Mouse (Mus musculus) thymus, postnatal 14 days (tissue): ENCODE results near the gene Slc22a23.

ENCODE experiments used
- DNase-seq: peaks from one replicate; pipeline ENCODE4 v3.0.0; 2021

The Slc22a23 gene

DNA sequence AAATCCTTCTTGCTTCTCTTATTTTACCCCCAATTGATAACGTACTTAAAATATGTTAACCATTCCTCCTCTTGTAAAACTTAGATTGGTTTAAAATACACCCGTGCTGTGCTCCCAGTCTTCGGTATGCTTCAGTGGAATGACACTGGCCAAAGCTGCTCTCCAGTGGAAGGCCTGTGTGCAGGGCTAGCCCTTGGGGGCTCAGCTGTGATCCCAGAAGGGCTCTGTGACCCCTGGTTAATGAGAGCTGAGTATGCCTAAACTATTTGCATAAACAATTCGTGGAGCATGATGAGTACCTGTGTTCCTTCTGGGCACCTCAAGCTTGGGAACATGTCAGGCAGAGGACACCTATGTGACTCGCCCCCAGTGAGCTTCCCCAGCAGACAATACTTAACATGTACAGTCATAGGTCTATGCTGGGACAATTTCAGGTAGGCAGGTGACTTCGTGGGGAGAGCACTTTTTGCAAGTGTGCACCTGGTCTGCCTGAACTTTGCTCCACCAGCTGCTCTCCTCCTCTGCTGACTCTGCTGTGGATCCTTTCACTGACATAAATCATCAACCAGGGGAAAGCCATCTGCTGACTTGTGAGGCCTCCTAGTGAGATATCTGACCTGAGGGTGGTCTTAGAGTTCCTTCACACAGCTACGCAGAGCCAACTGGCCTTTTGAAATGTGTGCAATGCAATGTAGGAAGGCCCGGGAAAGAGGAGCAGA lies 77.9 kb downstream of the Slc22a23 start:
- no peak for DNase-seq

DNA sequence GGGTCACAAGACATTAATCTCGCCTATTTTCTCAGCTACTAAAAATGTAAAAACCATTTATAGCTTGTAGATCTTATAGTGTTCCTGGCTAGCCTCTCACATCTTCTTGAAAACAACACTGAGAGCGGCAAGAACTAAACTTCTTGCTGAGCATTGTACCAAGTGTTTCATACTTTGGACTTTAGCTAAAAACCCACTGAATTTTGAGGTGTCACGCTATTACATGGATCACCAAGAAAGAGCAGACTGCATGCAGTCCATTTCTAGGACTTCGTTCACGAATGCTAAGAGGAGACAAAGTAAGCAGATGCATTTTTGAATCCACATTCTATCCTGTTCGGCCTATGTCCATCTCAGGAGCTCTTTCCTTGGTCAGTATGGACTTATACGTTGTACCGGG lies 78.9 kb downstream of the Slc22a23 start:
- DNase-seq = no peak

GRCm38 (mm10) chr13:34265576-34265975 lies 79.4 kb downstream of the Slc22a23 start:
- no peak for DNase-seq

- DNase-seq = no peak
These were observed 79.9 kb downstream of the Slc22a23 start for GRCm38 (mm10) chr13:34265022-34265565.

GRCm38 (mm10) chr13:34264508-34264907 lies 80.5 kb downstream of the Slc22a23 start:
- DNase-seq = no peak

GRCm38 (mm10) chr13:34258765-34259164 lies 86.2 kb downstream of the Slc22a23 start:
- DNase-seq = no peak

DNA sequence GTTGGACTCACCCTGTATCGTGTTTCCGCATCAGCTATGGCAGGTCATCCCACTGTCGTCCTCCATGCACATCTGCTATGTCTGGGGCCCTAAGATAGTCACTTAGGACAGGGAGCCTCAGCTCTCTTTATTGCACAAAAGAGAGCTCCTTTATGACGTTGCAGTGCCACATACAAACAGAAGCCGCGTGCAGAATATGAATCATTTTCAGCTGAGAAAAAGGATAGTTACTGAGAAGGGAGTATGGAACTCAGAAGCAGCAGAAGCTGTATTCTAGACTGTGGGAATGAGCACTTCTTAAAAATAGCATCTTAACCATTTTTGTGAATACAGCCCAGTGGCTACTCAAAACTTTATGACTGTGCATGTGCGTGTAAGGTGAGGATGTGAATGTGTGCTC lies 87.8 kb downstream of the Slc22a23 start:
- DNase-seq = no peak

DNA sequence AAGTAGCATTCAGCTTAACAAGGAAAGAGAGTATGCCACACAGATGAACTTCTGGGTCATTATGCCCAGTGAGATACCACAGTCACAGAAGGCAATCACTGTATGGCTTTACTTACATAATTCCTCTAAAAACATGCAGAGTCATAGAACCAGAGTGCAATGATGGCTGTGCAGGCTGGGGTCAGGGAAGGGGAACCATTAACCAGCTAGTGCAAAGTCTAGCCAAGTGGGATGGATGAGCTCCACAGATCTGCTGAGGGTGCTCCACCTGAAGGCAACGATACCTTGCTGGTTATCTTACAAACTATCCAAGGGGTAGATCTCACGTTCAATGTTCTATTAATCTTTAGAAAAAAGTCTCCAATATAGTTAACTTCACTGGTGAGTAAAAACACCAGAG lies 88.3 kb downstream of the Slc22a23 start:
- no peak for DNase-seq

DNA sequence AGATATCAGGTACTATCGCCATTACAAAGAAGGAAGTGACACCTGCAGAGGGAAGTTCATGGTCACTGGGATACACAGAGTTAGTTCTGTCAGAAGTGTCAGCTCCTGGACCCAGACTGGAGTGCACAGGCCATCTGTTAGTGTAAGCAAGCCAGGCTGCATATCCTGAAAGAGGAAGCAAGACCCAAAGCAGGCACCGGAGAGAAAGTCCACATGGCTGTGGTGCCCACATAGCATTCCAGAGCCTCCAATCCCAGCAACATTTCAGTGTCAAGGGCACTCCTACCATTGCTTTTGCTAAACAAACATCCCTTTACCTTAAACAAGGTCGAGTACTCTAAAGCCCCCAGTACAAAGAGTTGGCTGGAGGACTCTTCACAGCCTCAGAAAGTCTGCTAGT lies 89.7 kb downstream of the Slc22a23 start:
- DNase-seq = no peak

DNA sequence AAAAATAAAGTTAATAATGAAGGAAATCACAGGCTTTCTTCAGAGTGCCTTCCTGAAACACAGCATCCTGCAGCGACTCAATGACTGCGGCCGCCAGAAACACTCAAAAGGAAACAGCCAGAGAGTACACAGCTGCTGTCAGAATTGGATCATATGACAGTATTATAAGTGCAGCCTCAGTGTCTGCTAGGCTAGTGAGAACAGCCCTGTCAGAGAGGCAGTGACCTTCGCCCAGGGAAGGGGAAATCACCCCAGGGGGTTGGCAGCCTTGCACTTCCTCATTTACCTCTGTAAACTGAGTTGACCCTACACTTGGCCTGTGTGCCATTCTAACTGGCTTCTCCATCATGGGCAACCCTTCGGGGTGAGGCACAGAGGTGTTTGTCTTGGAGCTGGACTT lies 90.3 kb downstream of the Slc22a23 start:
- peak; percentile 6 for DNase-seq

DNA sequence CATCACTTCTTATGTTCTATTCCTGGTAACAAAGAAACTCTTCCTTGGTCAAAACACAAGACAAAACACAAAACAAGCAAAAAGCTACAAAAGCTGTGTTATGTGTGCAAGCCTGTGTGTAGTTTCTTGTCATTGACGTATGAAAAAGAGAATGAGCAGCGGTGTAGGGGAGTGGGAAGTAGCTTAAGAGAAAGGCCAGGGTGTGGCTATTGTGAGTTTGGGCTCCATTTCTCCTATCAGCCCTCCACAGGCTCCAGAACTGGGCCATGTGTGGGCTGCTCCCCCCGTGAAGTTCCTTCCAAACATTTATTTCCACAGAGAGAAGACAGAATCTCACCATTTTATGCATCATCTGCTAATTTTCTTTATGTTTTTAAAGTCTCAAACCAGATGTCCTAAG lies 91.2 kb downstream of the Slc22a23 start:
- DNase-seq = no peak

DNA sequence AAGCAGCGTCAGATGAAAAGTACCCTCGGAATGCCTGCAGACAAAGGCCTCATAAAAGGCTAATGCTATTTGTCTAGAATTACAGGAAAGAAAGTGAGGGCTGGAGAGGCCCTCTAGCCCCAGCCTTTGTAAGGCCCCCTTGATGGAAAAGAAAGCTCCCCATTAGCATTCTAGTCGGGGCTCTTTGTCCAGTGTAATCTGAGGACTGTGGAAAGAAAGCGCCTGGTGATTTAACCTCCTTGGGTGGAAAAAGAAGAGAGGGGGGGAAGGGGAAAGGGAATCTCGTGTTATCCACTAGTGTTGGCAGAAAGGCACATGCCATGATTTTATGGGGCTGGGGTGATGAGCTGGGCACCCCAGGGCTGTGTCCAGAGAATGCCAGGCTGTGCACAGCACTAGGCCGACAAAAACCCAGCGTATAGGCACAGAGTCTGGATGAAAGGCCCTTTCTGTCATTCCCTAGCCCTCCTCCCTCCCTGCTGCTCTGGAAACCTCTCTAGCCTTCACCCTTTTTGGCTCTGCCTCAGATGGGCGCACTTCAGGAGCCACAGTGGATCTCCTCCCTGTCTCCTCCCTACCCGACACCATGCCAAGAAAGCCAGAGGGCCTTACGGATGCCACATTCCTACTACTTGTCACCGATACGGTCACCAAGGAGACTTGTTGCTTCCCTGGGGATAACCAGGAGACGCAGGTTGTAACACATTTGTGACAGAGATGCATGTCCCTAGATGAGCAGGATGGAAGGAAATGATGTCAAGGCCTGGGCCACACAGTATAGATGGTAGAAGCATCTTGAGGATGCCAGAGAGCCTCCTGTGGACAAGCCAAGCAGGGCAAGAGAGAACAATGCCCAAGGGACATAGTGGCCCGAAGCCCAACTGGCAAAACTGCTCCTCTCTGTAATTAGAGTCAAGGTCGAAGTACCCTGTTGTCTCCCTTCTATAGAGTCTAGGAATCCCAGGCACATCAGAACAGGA lies 95.8 kb downstream of the Slc22a23 start:
- DNase-seq = no peak

DNA sequence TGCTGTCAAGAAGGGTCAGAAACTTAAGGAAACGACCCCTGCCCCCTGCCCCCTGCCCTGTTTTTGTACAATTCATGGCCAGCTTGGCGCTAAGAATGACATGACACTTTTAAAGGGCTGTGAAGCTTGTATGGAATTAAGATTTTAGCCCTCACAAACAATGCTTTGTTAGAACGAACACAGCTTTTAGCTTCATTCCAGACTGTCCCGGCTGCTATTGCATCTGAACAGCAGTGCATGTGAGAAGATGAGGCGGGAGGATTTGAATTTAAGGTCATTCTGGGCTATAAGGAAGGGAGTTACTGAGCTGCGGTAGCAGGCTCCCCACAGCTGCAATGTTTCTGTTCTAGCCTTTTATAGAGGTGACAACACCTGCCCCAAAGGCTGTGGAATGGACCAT lies 96.9 kb downstream of the Slc22a23 start:
- no peak for DNase-seq

GRCm38 (mm10) chr13:34246821-34247220 lies 98.2 kb downstream of the Slc22a23 start:
- no peak for DNase-seq

- no peak for DNase-seq
These were observed 99.8 kb downstream of the Slc22a23 start for GRCm38 (mm10) chr13:34245216-34245615.

- no peak for DNase-seq
These were observed 100.8 kb downstream of the Slc22a23 start for GRCm38 (mm10) chr13:34244186-34244585.

DNA sequence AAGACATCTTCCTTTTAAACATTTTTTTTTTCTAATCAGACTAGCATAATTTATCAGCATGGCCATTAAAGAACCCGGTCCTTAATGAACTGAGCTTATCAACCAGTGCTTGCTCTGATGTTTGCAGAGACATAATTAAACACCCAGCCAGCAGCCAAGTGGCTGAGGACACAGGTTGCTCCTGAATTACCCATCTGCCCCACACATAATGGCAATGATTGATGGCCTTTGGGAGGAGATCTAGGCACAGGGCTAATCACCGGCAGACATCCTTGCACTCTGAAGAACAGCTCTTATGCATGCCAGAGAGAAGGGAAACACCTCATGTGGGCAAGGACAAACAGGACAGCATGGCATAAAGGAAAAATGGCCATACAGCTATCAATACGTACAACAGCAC lies 102.8 kb downstream of the Slc22a23 start:
- DNase-seq = no peak

DNA sequence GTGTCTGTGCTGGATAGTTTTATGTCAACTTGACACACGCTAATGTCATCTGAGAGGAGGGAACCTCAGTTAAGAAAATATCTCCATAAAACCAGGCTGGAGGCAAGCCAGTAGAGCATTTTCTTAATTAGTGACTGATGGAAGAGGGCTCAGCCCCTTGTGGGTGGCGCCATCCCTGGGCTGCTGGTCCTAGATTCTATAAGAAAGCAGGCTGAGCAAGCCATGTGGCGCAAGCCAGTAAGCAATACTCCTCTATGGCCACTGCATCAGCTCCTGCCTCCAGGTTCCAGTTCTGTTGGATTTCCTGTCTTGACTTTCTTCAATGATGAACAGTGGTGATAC lies 104.9 kb downstream of the Slc22a23 start:
- DNase-seq = no peak

- DNase-seq = no peak
These were observed 105.5 kb downstream of the Slc22a23 start for GRCm38 (mm10) chr13:34239371-34240086.

DNA sequence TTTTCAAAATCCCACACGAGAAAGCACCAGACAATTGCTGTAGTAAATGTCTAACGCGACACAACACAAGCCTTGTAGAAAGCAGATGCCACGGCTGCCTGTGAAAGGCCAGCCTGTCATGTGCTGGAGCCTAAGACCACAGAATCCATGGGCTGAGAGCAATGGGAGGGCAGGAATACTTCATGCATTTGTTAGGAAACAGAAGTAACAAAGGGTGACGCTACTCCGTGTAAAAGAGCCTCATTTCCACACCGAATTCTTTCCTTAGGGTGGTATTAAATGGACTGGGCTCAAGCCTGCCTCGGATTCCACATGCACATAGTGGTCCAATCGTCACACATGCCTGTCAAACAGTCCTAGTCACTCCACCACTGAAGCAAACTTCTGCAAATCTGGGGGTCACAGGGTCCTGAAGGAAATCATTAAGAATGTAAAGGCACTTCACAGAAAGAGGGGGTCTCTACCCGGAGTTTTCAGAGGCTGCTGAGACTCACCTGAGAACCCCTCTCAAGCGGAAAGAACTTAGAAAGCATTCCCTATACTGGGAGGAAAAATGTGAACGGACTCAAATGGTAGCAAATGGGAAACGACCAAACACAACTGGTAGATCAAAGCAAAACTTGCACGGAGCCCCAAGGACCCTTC lies 106.2 kb downstream of the Slc22a23 start:
- no peak for DNase-seq

- DNase-seq = no peak
These were observed 109.9 kb downstream of the Slc22a23 start for GRCm38 (mm10) chr13:34235056-34235455.

- no peak for DNase-seq
These were observed 110.5 kb downstream of the Slc22a23 start for GRCm38 (mm10) chr13:34234439-34234838.

DNA sequence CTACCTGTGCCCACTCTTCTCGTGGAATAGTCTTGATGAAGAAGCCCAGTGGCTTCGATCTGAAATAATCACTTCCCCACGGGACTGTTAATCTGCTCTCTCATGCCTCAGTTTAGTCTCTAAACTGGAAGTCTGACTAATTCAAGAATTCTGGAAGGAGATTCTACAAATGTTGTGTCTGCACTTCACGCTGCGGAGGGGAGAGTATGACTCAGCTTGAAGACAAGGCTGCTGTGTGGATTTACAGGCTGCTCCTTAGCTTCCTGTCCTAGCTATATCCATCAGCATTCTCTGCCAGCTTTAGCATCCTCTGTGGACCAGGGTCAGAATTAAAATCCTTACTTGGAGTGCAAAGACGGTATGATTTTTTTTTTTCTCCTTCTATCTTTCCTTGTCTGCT lies 112.0 kb downstream of the Slc22a23 start:
- DNase-seq = no peak
